8 mouse cellular contexts compared by ENCODE assay signal in the genomic region with DNA sequence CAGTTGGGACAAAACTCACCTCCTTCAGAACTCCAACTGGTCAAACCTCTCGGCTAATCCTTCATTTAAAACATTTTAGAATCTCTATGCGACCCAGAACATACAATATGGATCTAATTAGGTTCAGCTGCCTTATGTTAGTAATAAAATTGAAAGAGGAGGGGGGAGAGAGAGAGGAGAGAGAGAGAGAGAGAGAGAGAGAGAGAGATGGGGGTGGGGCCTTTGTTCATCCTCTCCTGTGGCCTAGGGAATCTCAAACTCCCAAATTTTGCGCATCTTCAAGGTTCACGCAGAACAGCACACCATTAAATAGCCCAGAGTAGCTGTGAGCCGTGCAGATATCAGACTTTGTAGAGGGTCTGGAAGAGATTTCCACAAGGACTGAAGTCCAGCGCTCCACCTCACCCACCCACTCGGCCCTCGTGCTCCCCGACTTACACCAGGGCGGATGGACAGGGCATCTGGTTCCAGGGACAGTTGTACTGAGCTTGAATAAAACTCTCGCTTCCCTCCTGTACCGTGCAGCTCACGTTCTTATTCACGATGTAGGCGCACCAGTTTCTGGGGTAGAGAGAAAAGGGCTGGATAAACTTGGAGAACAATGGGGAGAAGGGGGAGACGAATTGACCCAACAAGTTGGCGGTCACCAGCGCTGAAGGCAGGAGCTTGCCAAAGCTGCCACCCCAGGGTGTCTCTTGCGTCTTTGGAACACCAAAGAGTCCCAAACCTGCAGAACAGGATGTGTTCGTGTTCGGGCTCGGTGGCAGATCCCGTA. TPM values are rescaled to one million over a fixed set of nuclear protein-coding genes. Genes with fewer than 3 reads are reported as not detected.
A peak's percentile ranks its signal among the peaks of the same experiment; 100 is the strongest.
DNase-seq lines count a peak whose midpoint lies in the region; ATAC-seq and TF ChIP-seq lines count a peak whose summit lies in the region.

No protein-coding gene starts in this region.

- no peaks in the 10 kb centered on the region for H3K9me3 ChIP-seq in embryonic facial prominence, embryonic 11.5 days (replicated peaks; ENCODE audit: control insufficient read depth, low read length)
- no peaks in the 10 kb centered on the region for H3K9me3 ChIP-seq in hindbrain, embryonic 11.5 days (ENCODE audit: control insufficient read depth, low read length)

- WGBS in thymus, adult 2 months = 30% methylated on average over 23 of the region's 23 CpGs
- 3% methylated on average over 23 of the region's 23 CpGs for WGBS in embryonic facial prominence, embryonic 11.5 days
- 3% methylated on average over 23 of the region's 23 CpGs for WGBS in hindbrain, embryonic 11.5 days

- peak overlapping the region; percentile 99 for H3K4me2 ChIP-seq in embryonic facial prominence, embryonic 11.5 days (ENCODE audit: low read depth, low read length)
- H3K4me2 ChIP-seq in hindbrain, embryonic 11.5 days (replicated peaks; ENCODE audit: low read depth, low read length) = peak overlapping the region; percentile 100

- H3K27me3 ChIP-seq in thymus, adult 2 months (ENCODE audit: control insufficient read depth, insufficient read depth, low read length) = peaks cover 14% of the 10 kb centered on the region
- no peaks in the 10 kb centered on the region for H3K27me3 ChIP-seq in embryonic facial prominence, embryonic 11.5 days (ENCODE audit: control insufficient read depth, insufficient read depth, low read length)
- no peaks in the 10 kb centered on the region for H3K27me3 ChIP-seq in hindbrain, embryonic 11.5 days (ENCODE audit: control insufficient read depth, insufficient read depth, low read length)

- H3K4me3 ChIP-seq in thymus, adult 2 months (ENCODE audit: control insufficient read depth, insufficient read depth, low read length) = peak overlapping the region; percentile 41
- peak overlapping the region; percentile 58 for H3K4me3 ChIP-seq in embryonic facial prominence, embryonic 11.5 days (ENCODE audit: low read depth, low read length)
- peak overlapping the region; percentile 64 for H3K4me3 ChIP-seq in hindbrain, embryonic 11.5 days (ENCODE audit: low read depth, low read length)

- DNase-seq in thymus, adult 2 months = no peak
- no peak for DNase-seq in thymus, postnatal 10 days (ENCODE audit: low spot score in 2 of 2)
- DNase-seq in embryonic facial prominence, embryonic 11.5 days (ENCODE audit: low spot score) = peak; percentile 69
- DNase-seq in hindbrain, embryonic 11.5 days (ENCODE audit: low spot score) = peak; percentile 69
- DNase-seq in c-Kit-positive CD71-positive TER-119-positive erythroid progenitor cells, embryonic 14.5 days (ENCODE audit: low spot score) = no peak
- DNase-seq in adrenal gland, postnatal 4 days (ENCODE audit: low spot score in 2 of 2) = no peak
- no peak for DNase-seq in right cerebral cortex, postnatal 10 days (ENCODE audit: low spot score in 2 of 2)

- ATAC-seq in embryonic facial prominence, embryonic 11.5 days (replicated peaks; ENCODE audit: insufficient number of reproducible peaks, low FRiP score, low TSS enrichment, low read depth) = 0 out of 2 replicates have a peak, but pooled peaks have one; percentile 7
- peak; percentile 17 for ATAC-seq in hindbrain, embryonic 11.5 days (ENCODE audit: low FRiP score)
- ATAC-seq in megakaryocyte-erythroid progenitor cell, adult 5-6 weeks (replicated peaks; ENCODE audit: low FRiP score, low TSS enrichment, poor library complexity, severe bottlenecking) = peak; percentile 16; the same call in 1 of the 2 replicates

- TF ChIP-seq CTCF in thymus, adult 2 months (IDR thresholded peaks at IDR 0.05; ENCODE audit: borderline replicate concordance, control insufficient read depth, extremely low read depth, insufficient read depth, low read length, poor library complexity) = no peak

- no peak for TF ChIP-seq POLR2A in thymus, adult 2 months (IDR thresholded peaks at IDR 0.05; ENCODE audit: control insufficient read depth, extremely low read depth, insufficient read depth, low read length, poor library complexity)

- H3K36me3 ChIP-seq in thymus, adult 2 months (ENCODE audit: control insufficient read depth, insufficient read depth, low read length) = no peaks in the 10 kb centered on the region
- H3K36me3 ChIP-seq in embryonic facial prominence, embryonic 11.5 days (replicated peaks; ENCODE audit: control insufficient read depth, insufficient read depth, low read depth, low read length) = no peaks in the 10 kb centered on the region
- H3K36me3 ChIP-seq in hindbrain, embryonic 11.5 days (ENCODE audit: control insufficient read depth, insufficient read depth, low read length) = no peaks in the 10 kb centered on the region

- peak overlapping the region; percentile 70 for H3K9ac ChIP-seq in embryonic facial prominence, embryonic 11.5 days (replicated peaks; ENCODE audit: low read length)
- peak overlapping the region; percentile 71 for H3K9ac ChIP-seq in hindbrain, embryonic 11.5 days (ENCODE audit: low read depth, low read length)

- H3K4me1 ChIP-seq in thymus, adult 2 months (replicated peaks; ENCODE audit: control insufficient read depth, insufficient read depth, low read length) = peaks cover 14% of the 10 kb centered on the region
- no peaks in the 10 kb centered on the region for H3K4me1 ChIP-seq in embryonic facial prominence, embryonic 11.5 days (ENCODE audit: control insufficient read depth, insufficient read depth, low read length)
- H3K4me1 ChIP-seq in hindbrain, embryonic 11.5 days (replicated peaks; ENCODE audit: control insufficient read depth, insufficient read depth, low read length) = peaks cover 6% of the 10 kb centered on the region; the same call in 1 of the 2 replicates

- H3K27ac ChIP-seq in thymus, adult 2 months (ENCODE audit: control insufficient read depth, insufficient read depth, low read length) = no peak overlapping the region
- H3K27ac ChIP-seq in embryonic facial prominence, embryonic 11.5 days (replicated peaks; ENCODE audit: low read depth, low read length) = peak overlapping the region; percentile 72
- no peak overlapping the region for H3K27ac ChIP-seq in hindbrain, embryonic 11.5 days (ENCODE audit: low read depth, low read length)

RNA-seq across cellular contexts. Expression of a gene that starts 1.9 kb away (rescaled TPM):
- polyA plus RNA-seq in thymus, adult 2 months (2012; rRNA removed) = 5.9 and 8.7 TPM in 2 replicates
- polyA plus RNA-seq in embryonic facial prominence, embryonic 11.5 days (2014; fragmentation: Nextera tagmentation; extraction: Ambion mirVana) = 16.9 and 19.9 TPM in 2 replicates
- polyA plus RNA-seq in hindbrain, embryonic 11.5 days (2014; fragmentation: Nextera tagmentation; extraction: Ambion mirVana) = 7.8 and 11.2 TPM in 2 replicates
- total RNA-seq in megakaryocyte-erythroid progenitor cell, adult 5-6 weeks (2014; fragmentation: Nextera tagmentation) = 52.0 and 57.5 TPM in 2 replicates
- total RNA-seq in megakaryocyte-erythroid progenitor cell, adult 5-6 weeks (2017) = 55.2 and 63.8 TPM in 2 replicates
- total RNA-seq in adrenal gland, postnatal 4 days (2021) = 10 to 100 TPM; 11.1 to 17.6 TPM

Comparison
In these comparisons a context has a peak if more than half of its experiments do, and no peak if none do; other contexts are left out.
1. DNase-seq: peak in embryonic facial prominence, embryonic 11.5 days (single experiment) and hindbrain, embryonic 11.5 days (single experiment); none in thymus, adult 2 months (single experiment), thymus, postnatal 10 days (0 of 2), c-Kit-positive CD71-positive TER-119-positive erythroid progenitor cells, embryonic 14.5 days (single experiment), adrenal gland, postnatal 4 days (0 of 2) and right cerebral cortex, postnatal 10 days (0 of 2).
2. Peak in every context shown above with its lines, with median percentiles within 50 percentile points of each other: H3K4me3 ChIP-seq and ATAC-seq.